Mouse (Mus musculus) WW6 (cell line): ENCODE measurements around the gene Urad.

Source experiments
- DNase-seq: peaks from one replicate; pipeline ENCODE4 v3.0.0-alpha.2; 2013; ENCODE audit warnings: low read depth, low spot score

Urad gene

GRCm38 (mm10) chr5:147322183-147322582 is at the start of gene Urad:
Gene Urad, minus strand, starts transcription at chr5:147322440.
- DNase-seq, result no peak

- no peak for DNase-seq
These were observed 48.0 kb upstream of the Urad start for GRCm38 (mm10) chr5:147370276-147370675.

GRCm38 (mm10) chr5:147368221-147368620 is 46.0 kb upstream of the Urad start:
- DNase-seq, result no peak

- no peak for DNase-seq
These were observed 43.9 kb upstream of the Urad start for GRCm38 (mm10) chr5:147365995-147366765.

- no peak for DNase-seq
These were observed 40.8 kb upstream of the Urad start for GRCm38 (mm10) chr5:147363054-147363453.

GRCm38 (mm10) chr5:147358481-147358880 is 36.2 kb upstream of the Urad start:
- DNase-seq, result no peak

GRCm38 (mm10) chr5:147357536-147357935 is 35.3 kb upstream of the Urad start:
- peak; percentile 40 for DNase-seq

GRCm38 (mm10) chr5:147356260-147357055 is 34.2 kb upstream of the Urad start:
- no peak for DNase-seq

- DNase-seq, result no peak
These were observed 33.5 kb upstream of the Urad start for GRCm38 (mm10) chr5:147355788-147356187.

- DNase-seq, result no peak
These were observed 32.7 kb upstream of the Urad start for GRCm38 (mm10) chr5:147354985-147355384.

GRCm38 (mm10) chr5:147354161-147354780 is 32.0 kb upstream of the Urad start:
- DNase-seq, result no peak

GRCm38 (mm10) chr5:147351931-147352330 is 29.7 kb upstream of the Urad start:
- DNase-seq, result no peak

GRCm38 (mm10) chr5:147345981-147346380 is 23.7 kb upstream of the Urad start:
- DNase-seq, result no peak

GRCm38 (mm10) chr5:147343904-147344303 is 21.7 kb upstream of the Urad start:
- no peak for DNase-seq

GRCm38 (mm10) chr5:147342901-147343300 is 20.7 kb upstream of the Urad start:
- DNase-seq, result no peak

- DNase-seq, result no peak
These were observed 18.6 kb upstream of the Urad start for GRCm38 (mm10) chr5:147340741-147341414.

- no peak for DNase-seq
These were observed 17.3 kb upstream of the Urad start for GRCm38 (mm10) chr5:147339560-147339959.

GRCm38 (mm10) chr5:147338967-147339366 is 16.7 kb upstream of the Urad start:
- no peak for DNase-seq

GRCm38 (mm10) chr5:147332711-147333110 is 10.5 kb upstream of the Urad start:
- DNase-seq, result no peak

- DNase-seq, result no peak
These were observed 9.3 kb upstream of the Urad start for GRCm38 (mm10) chr5:147331547-147331946.

GRCm38 (mm10) chr5:147329946-147330345 is 7.7 kb upstream of the Urad start:
- DNase-seq, result no peak

- DNase-seq, result no peak
These were observed 5.4 kb upstream of the Urad start for GRCm38 (mm10) chr5:147327636-147328035.
